Mouse (Mus musculus) C2C12 (cell line): ENCODE data around the gene Smoc2.

Experiments used
- CTCF ChIP-seq: IDR thresholded peaks from one replicate; pipeline ENCODE4 v1.5.1; 2011; ENCODE audit not compliant: control insufficient read depth, insufficient read depth, insufficient read length
- MAX ChIP-seq: IDR thresholded peaks from one replicate; pipeline ENCODE4 v1.6.1; 2011; ENCODE audit warnings: mild to moderate bottlenecking, control low read depth

DNA sequence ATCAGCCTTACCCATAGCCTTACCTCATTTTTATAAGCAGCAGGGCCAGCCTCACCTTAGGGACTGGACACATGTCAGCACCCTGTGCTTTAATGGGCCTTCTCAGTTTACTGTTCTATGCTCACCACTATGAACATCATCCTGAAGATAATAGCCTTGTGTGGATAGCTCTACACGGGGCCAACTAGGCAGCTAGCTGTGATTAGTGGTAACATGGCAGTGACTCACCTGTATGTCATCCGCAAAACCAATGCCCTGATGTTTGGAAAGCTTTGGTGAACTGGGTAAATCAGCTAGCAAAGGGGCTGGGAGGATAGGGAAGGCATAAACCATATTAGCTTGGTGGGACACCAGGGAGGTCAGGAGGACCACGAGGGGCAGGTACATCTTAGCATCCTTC lies 100.7 kb downstream of the Smoc2 start:
- no peak for TF ChIP-seq CTCF
- no peak for TF ChIP-seq MAX
